Mouse (Mus musculus) spleen, postnatal 36 days (tissue): Measurements from ENCODE around the gene Ebf1.

ENCODE experiments used
- DNase-seq, 2 experiments: peaks; one replicate each; pipeline ENCODE4 v3.0.0; 2022; ENCODE audit warnings: low spot score in 2 of 2, mixed read lengths in 1 of 2

Ebf1 gene

GRCm38 (mm10) chr11:44661875-44662274, 44.8 kb downstream of the Ebf1 start:
- DNase-seq, result no peak

GRCm38 (mm10) chr11:44663609-44664141, 46.6 kb downstream of the Ebf1 start:
- peak; percentile 50 to 51 for DNase-seq

GRCm38 (mm10) chr11:44665156-44665682, 48.1 kb downstream of the Ebf1 start:
- DNase-seq, result peak; percentile 46 to 49

GRCm38 (mm10) chr11:44665741-44666531, 48.8 kb downstream of the Ebf1 start:
- no peak for DNase-seq

- no peak for DNase-seq
Observed at GRCm38 (mm10) chr11:44666741-44667140, 49.6 kb downstream of the Ebf1 start.

- DNase-seq, result no peak
Observed at GRCm38 (mm10) chr11:44681306-44681705, 64.2 kb downstream of the Ebf1 start.

GRCm38 (mm10) chr11:44681995-44682394, 64.9 kb downstream of the Ebf1 start:
- peak; percentile 38 to 40 for DNase-seq

GRCm38 (mm10) chr11:44682703-44683539, 65.8 kb downstream of the Ebf1 start:
- no peak for DNase-seq

GRCm38 (mm10) chr11:44684486-44685076, 67.5 kb downstream of the Ebf1 start:
- peak; percentile 14 to 35 for DNase-seq

- DNase-seq, result no peak
Observed at GRCm38 (mm10) chr11:44685129-44685528, 68.0 kb downstream of the Ebf1 start.

GRCm38 (mm10) chr11:44685911-44686361, 68.8 kb downstream of the Ebf1 start:
- DNase-seq, result peak; percentile 30 to 46

- DNase-seq, result peak in 1 of 2 experiments; percentile 35
Observed at GRCm38 (mm10) chr11:44686378-44686777, 69.3 kb downstream of the Ebf1 start.

GRCm38 (mm10) chr11:44688542-44688941, 71.4 kb downstream of the Ebf1 start:
- no peak for DNase-seq

- no peak for DNase-seq
Observed at GRCm38 (mm10) chr11:44689571-44690264, 72.6 kb downstream of the Ebf1 start.

- DNase-seq, result no peak
Observed at GRCm38 (mm10) chr11:44690265-44690572, 73.1 kb downstream of the Ebf1 start.

- no peak for DNase-seq
Observed at GRCm38 (mm10) chr11:44695416-44695815, 78.3 kb downstream of the Ebf1 start.

- DNase-seq, result no peak
Observed at GRCm38 (mm10) chr11:44696539-44697201, 79.6 kb downstream of the Ebf1 start.

GRCm38 (mm10) chr11:44700181-44700580, 83.1 kb downstream of the Ebf1 start:
- no peak for DNase-seq

GRCm38 (mm10) chr11:44701221-44701810, 84.2 kb downstream of the Ebf1 start:
- no peak for DNase-seq

- no peak for DNase-seq
Observed at GRCm38 (mm10) chr11:44701864-44702263, 84.7 kb downstream of the Ebf1 start.
